Mouse (Mus musculus): ENCODE data around the gene Lamc1. TPM values are rescaled to one million over a fixed set of nuclear protein-coding genes. Genes with fewer than 3 reads are reported as not detected.

The Lamc1 gene
- polyA plus RNA-seq, 1 experiment, result 190 TPM

DNA sequence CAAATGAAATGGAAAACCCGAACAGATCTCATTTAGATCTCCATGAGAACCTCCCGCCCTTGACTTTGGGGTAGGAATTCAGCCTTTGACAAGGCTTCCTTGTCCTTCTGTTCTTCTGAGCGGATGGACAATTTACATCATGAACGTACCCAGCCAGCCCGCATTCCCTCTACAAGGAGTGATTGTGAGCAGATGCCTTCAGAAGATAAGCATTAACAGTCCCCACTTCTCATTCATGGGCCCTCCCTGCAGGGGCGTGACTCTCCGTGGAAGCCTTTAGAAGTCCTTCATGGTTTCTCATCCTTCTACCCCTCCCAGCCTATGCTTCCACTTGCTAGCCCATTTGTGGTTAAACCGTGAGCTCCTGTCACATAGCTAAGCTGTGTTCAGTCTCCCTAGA, 58.9 kb downstream of the Lamc1 start:
- H3K4me1 ChIP-seq (ENCODE audit: control insufficient read depth, insufficient read depth, low read length), result peaks cover 6% of the 10 kb centered on the region
- no peak overlapping the region for H3K4me3 ChIP-seq (ENCODE audit: insufficient read depth, low read length)
- H3K27ac ChIP-seq (ENCODE audit: insufficient read depth, low read length), result no peak overlapping the region
- TF ChIP-seq CTCF (IDR thresholded peaks at IDR 0.05; ENCODE audit: borderline replicate concordance, insufficient read depth, low read length) (no peak), POLR2A (IDR thresholded peaks at IDR 0.05; ENCODE audit: low read depth, low read length) (no peak)

DNA sequence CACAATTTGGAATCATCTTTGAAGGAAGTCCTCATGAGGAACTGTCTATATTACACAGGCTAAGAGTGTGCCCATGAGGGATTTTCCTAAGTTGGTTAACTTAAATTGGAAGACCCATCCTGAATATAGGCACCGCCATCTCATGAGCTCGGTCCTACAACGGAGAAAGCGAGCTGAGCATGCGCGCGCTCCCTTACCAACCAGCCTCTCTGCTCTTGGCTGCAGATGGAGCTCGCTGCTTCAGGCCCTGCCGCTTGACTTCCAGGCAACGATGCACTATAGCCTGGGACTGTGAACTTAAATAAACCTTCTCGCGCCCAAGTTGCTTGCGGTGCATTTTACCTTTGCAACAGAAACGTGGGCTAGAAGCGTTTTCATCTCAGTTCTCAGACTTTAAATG, 61.8 kb downstream of the Lamc1 start:
- TF ChIP-seq CTCF (IDR thresholded peaks at IDR 0.05; ENCODE audit: borderline replicate concordance, insufficient read depth, low read length), result no peak
- no peak for TF ChIP-seq POLR2A (IDR thresholded peaks at IDR 0.05; ENCODE audit: low read depth, low read length)
- Histone ChIP-seq H3K4me3 (ENCODE audit: insufficient read depth, low read length) (no peak overlapping the region), H3K4me1 (ENCODE audit: control insufficient read depth, insufficient read depth, low read length) (peaks cover 10% of the 10 kb centered on the region)

DNA sequence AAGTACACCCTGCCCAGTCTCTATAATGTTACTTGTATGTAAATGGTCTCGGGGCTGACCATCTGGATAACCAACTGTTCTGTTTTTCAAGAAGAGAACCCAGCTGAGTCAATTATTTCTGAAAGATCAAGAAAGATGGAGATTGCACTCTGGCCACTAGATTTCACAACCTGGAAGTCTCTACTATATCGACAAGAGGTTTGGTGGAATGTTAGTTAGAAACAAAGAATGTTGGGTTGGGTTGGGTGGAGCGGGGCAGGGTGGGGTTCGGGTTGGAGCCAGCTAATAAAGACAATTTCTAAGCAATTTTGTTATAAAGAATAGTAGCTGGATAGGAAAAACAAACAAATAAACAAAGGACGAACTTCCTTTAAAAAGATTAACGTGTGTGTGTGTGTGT, 62.9 kb downstream of the Lamc1 start:
- Histone ChIP-seq H3K4me1 (ENCODE audit: control insufficient read depth, insufficient read depth, low read length) (peaks cover 17% of the 10 kb centered on the region), H3K27ac (ENCODE audit: insufficient read depth, low read length) (no peak overlapping the region), H3K4me3 (ENCODE audit: insufficient read depth, low read length) (no peak overlapping the region)
- TF ChIP-seq CTCF (IDR thresholded peaks at IDR 0.05; ENCODE audit: borderline replicate concordance, insufficient read depth, low read length), result no peak
- TF ChIP-seq POLR2A (IDR thresholded peaks at IDR 0.05; ENCODE audit: low read depth, low read length), result no peak

More for the DNA sequence above, 61.8 kb downstream of the Lamc1 start:
- H3K27ac ChIP-seq (ENCODE audit: insufficient read depth, low read length), result no peak overlapping the region

DNA sequence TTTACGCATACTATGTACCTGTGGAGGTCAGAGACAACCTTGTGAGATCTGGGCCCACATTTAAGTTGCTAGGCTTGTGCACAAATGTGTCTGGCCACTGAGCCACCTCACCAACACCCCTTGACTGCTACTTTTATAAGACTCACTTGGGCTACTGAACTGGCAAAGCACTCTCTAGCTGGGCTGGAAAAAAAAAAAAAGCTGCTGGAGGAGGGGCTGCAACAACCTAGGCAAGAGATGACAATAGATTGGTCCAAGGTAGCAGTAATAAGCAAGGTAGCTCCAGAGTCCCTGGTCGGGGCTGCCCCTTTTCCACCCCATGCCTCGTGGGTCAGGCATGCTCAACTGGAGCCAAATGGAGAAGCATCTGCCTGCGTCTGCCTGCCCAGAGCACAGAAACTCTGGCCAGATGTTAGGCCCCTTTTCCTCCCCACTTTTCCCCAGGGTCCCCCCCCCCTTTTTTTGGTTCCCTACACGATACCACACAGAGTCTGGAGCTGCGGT, 63.7 kb downstream of the Lamc1 start:
- no peak overlapping the region for H3K4me3 ChIP-seq (ENCODE audit: insufficient read depth, low read length)
- H3K27ac ChIP-seq (ENCODE audit: insufficient read depth, low read length), result no peak overlapping the region
- peaks cover 21% of the 10 kb centered on the region for H3K4me1 ChIP-seq (ENCODE audit: control insufficient read depth, insufficient read depth, low read length)
- TF ChIP-seq POLR2A (IDR thresholded peaks at IDR 0.05; ENCODE audit: low read depth, low read length), result no peak
- no peak for TF ChIP-seq CTCF (IDR thresholded peaks at IDR 0.05; ENCODE audit: borderline replicate concordance, insufficient read depth, low read length)

DNA sequence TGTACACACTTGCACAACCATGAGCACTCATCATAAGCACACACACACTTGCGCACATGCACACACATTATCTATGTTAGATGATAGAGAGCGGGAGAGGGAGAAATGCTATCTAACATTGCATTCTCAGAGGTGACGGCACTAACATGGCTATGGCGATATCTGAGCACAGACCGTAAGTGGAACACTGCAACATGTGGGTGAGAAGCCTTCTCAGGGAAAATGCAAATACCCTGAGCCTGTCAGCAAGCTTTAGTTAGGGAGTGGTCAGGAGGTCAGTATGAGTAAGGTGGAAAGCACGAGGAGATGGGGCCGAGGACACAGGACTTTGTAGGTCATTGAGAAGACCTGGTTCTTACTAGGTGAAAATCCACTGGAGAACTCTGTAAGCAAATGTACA, 64.3 kb downstream of the Lamc1 start:
- TF ChIP-seq CTCF (IDR thresholded peaks at IDR 0.05; ENCODE audit: borderline replicate concordance, insufficient read depth, low read length), result no peak
- no peak for TF ChIP-seq POLR2A (IDR thresholded peaks at IDR 0.05; ENCODE audit: low read depth, low read length)
- H3K4me1 ChIP-seq (ENCODE audit: control insufficient read depth, insufficient read depth, low read length), result peaks cover 21% of the 10 kb centered on the region
- no peak overlapping the region for H3K27ac ChIP-seq (ENCODE audit: insufficient read depth, low read length)
- no peak overlapping the region for H3K4me3 ChIP-seq (ENCODE audit: insufficient read depth, low read length)

DNA sequence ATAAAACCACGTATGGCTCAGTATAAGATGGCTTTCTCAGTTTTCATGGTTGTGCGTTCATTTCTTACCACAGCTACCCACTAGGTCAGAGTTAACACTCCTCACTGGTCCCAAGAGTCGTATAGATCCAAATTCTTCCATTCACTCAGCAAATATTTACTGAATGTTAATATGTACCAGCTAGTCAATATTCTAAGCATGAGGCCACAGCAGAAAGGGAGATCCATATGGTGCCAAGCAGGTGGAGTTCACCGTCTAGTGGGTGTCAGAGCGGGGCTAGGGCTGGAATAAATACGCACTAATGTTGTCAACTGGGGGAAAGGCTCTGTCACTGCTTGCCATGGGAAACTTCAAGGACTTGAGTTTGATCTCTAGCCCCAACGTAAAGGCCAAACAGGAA, 64.9 kb downstream of the Lamc1 start:
- Histone ChIP-seq H3K4me1 (ENCODE audit: control insufficient read depth, insufficient read depth, low read length) (peaks cover 21% of the 10 kb centered on the region), H3K4me3 (ENCODE audit: insufficient read depth, low read length) (no peak overlapping the region), H3K27ac (ENCODE audit: insufficient read depth, low read length) (peak overlapping the region; percentile 74)
- TF ChIP-seq POLR2A (IDR thresholded peaks at IDR 0.05; ENCODE audit: low read depth, low read length) (no peak), CTCF (IDR thresholded peaks at IDR 0.05; ENCODE audit: borderline replicate concordance, insufficient read depth, low read length) (no peak)

DNA sequence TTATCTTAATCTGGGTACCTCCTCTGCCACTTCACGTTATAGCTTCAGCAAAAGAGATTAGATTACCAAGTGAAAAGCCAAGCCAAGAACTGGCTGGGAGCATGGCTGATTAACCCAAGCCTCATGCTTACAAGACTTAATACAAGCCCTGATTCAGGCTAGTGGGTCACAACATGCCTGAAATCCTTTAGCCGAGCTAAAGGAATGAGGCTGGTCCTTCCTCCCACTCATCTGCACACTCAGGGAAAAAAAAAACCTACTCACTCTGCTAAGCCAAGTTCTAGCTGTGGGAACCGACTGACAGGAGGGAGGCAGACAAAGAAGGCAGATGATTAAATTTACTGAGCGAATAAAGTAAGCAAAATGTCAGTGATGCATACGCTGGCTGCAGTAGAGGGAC, 65.7 kb downstream of the Lamc1 start:
- Histone ChIP-seq H3K4me1 (ENCODE audit: control insufficient read depth, insufficient read depth, low read length) (peaks cover 21% of the 10 kb centered on the region), H3K27ac (ENCODE audit: insufficient read depth, low read length) (peak overlapping the region; percentile 74), H3K4me3 (ENCODE audit: insufficient read depth, low read length) (no peak overlapping the region)
- no peak for TF ChIP-seq CTCF (IDR thresholded peaks at IDR 0.05; ENCODE audit: borderline replicate concordance, insufficient read depth, low read length)
- no peak for TF ChIP-seq POLR2A (IDR thresholded peaks at IDR 0.05; ENCODE audit: low read depth, low read length)

DNA sequence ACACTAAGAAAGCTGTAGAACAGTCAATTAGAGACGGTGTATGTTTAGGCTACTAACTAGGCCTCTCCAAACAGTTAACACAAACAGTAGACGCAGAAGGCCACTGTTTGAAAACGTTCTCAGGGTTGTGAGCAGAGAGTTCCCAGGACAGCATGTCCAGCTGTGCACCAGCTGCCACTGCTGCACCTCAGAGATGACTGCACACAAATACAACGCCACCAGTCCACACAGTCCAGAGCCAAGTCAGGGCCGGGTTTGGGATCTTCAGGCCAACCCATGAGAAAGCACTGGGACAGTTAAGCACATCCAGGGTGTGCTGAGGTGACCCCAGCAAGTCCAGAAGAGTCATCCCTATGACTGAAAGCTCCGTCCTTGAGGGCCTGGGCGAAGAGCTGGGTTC, 67.0 kb downstream of the Lamc1 start:
- Histone ChIP-seq H3K27ac (ENCODE audit: insufficient read depth, low read length) (peak overlapping the region; percentile 74), H3K4me1 (ENCODE audit: control insufficient read depth, insufficient read depth, low read length) (peaks cover 21% of the 10 kb centered on the region), H3K4me3 (ENCODE audit: insufficient read depth, low read length) (no peak overlapping the region)
- TF ChIP-seq POLR2A (IDR thresholded peaks at IDR 0.05; ENCODE audit: low read depth, low read length), result no peak
- TF ChIP-seq CTCF (IDR thresholded peaks at IDR 0.05; ENCODE audit: borderline replicate concordance, insufficient read depth, low read length), result no peak

DNA sequence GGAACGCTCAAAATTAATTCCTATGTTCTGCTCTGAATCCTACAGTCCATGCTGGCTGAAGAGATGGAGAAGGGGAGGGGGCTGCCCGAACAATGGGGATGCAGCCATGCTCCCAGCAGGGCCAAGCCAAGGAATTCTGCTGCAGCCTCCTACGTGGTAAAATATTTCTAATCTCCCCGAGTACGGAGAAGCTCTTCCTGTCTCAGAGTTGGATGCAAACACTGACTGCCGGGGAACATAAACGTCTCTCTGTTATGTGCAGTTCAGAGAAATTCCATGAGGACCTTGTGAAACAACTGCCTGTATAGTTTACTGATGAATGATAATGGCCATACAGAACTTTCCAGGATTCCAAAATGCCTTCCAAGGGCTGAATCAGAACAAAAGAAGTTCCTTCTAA, 67.5 kb downstream of the Lamc1 start:
- H3K4me3 ChIP-seq (ENCODE audit: insufficient read depth, low read length), result no peak overlapping the region
- TF ChIP-seq CTCF (IDR thresholded peaks at IDR 0.05; ENCODE audit: borderline replicate concordance, insufficient read depth, low read length) (no peak), POLR2A (IDR thresholded peaks at IDR 0.05; ENCODE audit: low read depth, low read length) (no peak)
- peaks cover 21% of the 10 kb centered on the region for H3K4me1 ChIP-seq (ENCODE audit: control insufficient read depth, insufficient read depth, low read length)
- peak overlapping the region; percentile 74 for H3K27ac ChIP-seq (ENCODE audit: insufficient read depth, low read length)

DNA sequence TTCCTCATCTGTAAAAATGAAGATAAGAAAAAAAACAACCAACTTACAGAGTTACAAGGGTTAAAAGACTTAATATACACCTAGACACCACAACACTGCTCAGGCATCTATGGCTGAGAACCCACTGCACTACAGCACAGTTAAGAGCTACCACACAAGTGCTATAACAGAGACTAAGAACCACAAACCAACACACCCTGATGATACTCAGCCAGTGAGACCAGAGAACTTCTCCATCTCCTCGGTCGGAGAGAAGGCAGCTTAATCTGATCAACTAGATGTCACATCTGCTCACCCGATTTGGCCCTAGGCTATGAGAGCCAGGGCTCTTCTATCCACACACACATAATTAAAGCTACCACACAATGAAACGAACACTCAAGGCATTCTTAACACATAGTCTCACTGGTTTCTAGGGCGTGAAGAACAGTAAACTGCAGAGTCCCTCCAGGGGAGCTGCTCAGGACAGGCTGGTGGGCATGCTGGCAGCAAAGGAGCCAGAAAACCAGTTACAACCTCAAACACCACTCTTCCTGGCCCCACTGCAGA, 72.8 kb downstream of the Lamc1 start:
- H3K4me1 ChIP-seq (ENCODE audit: control insufficient read depth, insufficient read depth, low read length), result peaks cover 5% of the 10 kb centered on the region
- no peak overlapping the region for H3K27ac ChIP-seq (ENCODE audit: insufficient read depth, low read length)
- TF ChIP-seq POLR2A (IDR thresholded peaks at IDR 0.05; ENCODE audit: low read depth, low read length), result no peak
- no peak for TF ChIP-seq CTCF (IDR thresholded peaks at IDR 0.05; ENCODE audit: borderline replicate concordance, insufficient read depth, low read length)
- H3K4me3 ChIP-seq (ENCODE audit: insufficient read depth, low read length), result no peak overlapping the region

All from embryonic fibroblast, embryonic 13.5 days (primary cell).